Mouse (Mus musculus): Measurements from ENCODE around the gene Mcrip1.

DNA sequence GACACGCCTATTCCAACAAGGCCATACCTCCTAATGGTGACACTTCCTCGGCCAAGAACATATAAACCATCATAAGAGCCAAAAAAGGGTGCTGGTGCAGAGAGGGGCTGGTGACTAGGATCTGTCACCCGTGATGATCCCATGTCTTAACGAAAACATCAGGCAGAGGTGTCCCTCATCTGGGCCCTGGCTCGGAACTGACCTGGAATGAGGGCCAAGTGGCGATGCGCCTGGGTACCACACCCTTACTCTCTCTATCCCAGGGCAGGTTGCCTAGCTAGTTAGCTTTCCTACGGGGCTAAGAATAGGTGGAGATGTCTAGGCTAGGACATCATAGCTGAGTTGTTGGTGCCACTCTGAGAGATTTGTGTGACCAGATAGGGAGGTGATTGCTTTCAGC is 15.4 kb downstream of the Mcrip1 start:
- TF ChIP-seq CTCF (IDR thresholded peaks at IDR 0.05; ENCODE audit: low read depth) (no peak), EP300 (optimal IDR thresholded peaks at IDR 0.05) (no peak)
